In genomic region chr9:97172075-97172474, GRCm38 (mm10) we compare ENCODE assay signal across 8 mouse cellular contexts.
DNase-seq lines count a peak whose midpoint lies in the region; ATAC-seq lines count a peak whose summit lies in the region.

No protein-coding gene starts in this region.

- peak; percentile 34 to 66 for DNase-seq in heart, postnatal 10 days
- no peak for DNase-seq in heart, adult 11 months
- peak; percentile 15 to 17 for DNase-seq in urinary bladder, postnatal 36 days (ENCODE audit: low spot score in 2 of 2)
- no peak for DNase-seq in urinary bladder, postnatal 4 days (ENCODE audit: low spot score in 2 of 2)
- peak; percentile 43 to 49 for DNase-seq in cerebellum, postnatal 14 days
- DNase-seq in layer of hippocampus, adult 9-11 months = peak; percentile 9
- DNase-seq in natural killer cell, adult 2 months (ENCODE audit: low spot score in 2 of 2) = peak; percentile 27 to 40

- intact Hi-C loops in heart, postnatal 10 days (cut with DNase I) = loop anchor here (5.0 kb wide), 1 partner anchor 150 kb away; no protein-coding TSS in a partner anchor

- no peak for ATAC-seq in erythroblast, adult 5-6 weeks (replicated peaks; ENCODE audit: low FRiP score, poor library complexity, severe bottlenecking)

Comparison
In these comparisons a context has a peak if more than half of its experiments do, and no peak if none do; other contexts are left out.
1. DNase-seq: peak in heart, postnatal 10 days (2 of 2), urinary bladder, postnatal 36 days (2 of 2), cerebellum, postnatal 14 days (2 of 2), layer of hippocampus, adult 9-11 months (single experiment) and natural killer cell, adult 2 months (2 of 2); none in heart, adult 11 months (single experiment) and urinary bladder, postnatal 4 days (0 of 2).